25 mouse cellular contexts compared by ENCODE assay signal in the genomic region with DNA sequence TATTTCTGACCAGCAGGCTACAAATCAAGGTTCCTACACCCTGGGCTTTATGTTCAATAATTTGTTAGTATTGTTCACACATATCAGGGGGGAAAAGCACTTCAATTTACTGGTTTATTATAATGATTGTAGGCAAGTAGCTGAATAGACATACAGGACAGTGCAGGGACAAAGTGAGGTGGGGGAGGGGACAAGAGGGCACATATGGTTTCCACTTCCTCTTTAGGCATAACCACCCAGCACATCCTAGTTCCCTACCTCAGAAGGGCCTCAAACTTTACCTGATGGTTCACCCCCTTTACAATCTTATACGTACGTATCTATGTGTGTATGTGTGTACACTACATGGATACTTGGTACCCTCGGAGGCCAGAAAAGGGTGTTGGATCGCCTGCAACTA.
DNase-seq lines count a peak whose midpoint lies in the region; ATAC-seq and TF ChIP-seq lines count a peak whose summit lies in the region.
"Had no signal": no experiment of that assay in that cellular context is flagged by ENCODE, and none has a peak within 500 bp of the region (broad histone marks: within the 10 kb centered on the region; RNA-seq: fewer than 3 reads in every experiment).

No protein-coding gene starts in this region.

- peak overlapping the region; percentile 65; the same call in 1 of the 2 replicates for H3K27ac ChIP-seq in gastrocnemius, adult 2 months
- H3K27ac ChIP-seq in spleen, adult 2 months (ENCODE audit: insufficient read depth, low read length): no peak overlapping the region
- H3K27ac ChIP-seq in macrophage: 0 out of 2 replicates have a peak overlapping the region, but pooled peaks have one; percentile 0
- no peak overlapping the region for H3K27ac ChIP-seq in hindbrain, embryonic 13.5 days
- H3K27ac ChIP-seq: heart, embryonic 13.5 days; hindbrain, embryonic 15.5 days; limb, embryonic 12.5 days; liver, embryonic 14.5 days; midbrain, embryonic 10.5 days had no signal

- no peak overlapping the region for H3K9ac ChIP-seq in hindbrain, embryonic 13.5 days
- H3K9ac ChIP-seq: forebrain, postnatal 0 days; heart, embryonic 13.5 days; hindbrain, embryonic 15.5 days; limb, embryonic 12.5 days; liver, embryonic 14.5 days had no signal

- intact Hi-C loops in gastrocnemius, adult 2 months (cut with DNase I): no loop called here

- H3K36me3 ChIP-seq in spleen, adult 2 months (ENCODE audit: control insufficient read depth, insufficient read depth, low read length): no peaks in the 10 kb centered on the region
- no peaks in the 10 kb centered on the region for H3K36me3 ChIP-seq in macrophage (ENCODE audit: inconsistent target)
- no peaks in the 10 kb centered on the region for H3K36me3 ChIP-seq in hindbrain, embryonic 13.5 days
- H3K36me3 ChIP-seq: heart, embryonic 13.5 days; hindbrain, embryonic 15.5 days; limb, embryonic 12.5 days; midbrain, embryonic 10.5 days had no signal

- TF ChIP-seq POLR2A in spleen, adult 2 months (IDR thresholded peaks at IDR 0.05; ENCODE audit: low read depth, low read length): no peak

- H3K4me2 ChIP-seq in hindbrain, embryonic 13.5 days: no peak overlapping the region
- H3K4me2 ChIP-seq: heart, embryonic 13.5 days; hindbrain, embryonic 15.5 days; limb, embryonic 12.5 days had no signal

- H3K79me2 ChIP-seq in macrophage (ENCODE audit: inconsistent target): no peaks in the 10 kb centered on the region

- H3K27me3 ChIP-seq in spleen, adult 2 months (ENCODE audit: control insufficient read depth, insufficient read depth, low read length): no peaks in the 10 kb centered on the region
- no peaks in the 10 kb centered on the region for H3K27me3 ChIP-seq in hindbrain, embryonic 13.5 days
- H3K27me3 ChIP-seq: heart, embryonic 13.5 days; hindbrain, embryonic 15.5 days; limb, embryonic 12.5 days had no signal

- H3K4me3 ChIP-seq in gastrocnemius, adult 2 months: no peak overlapping the region
- H3K4me3 ChIP-seq in spleen, adult 2 months (ENCODE audit: extremely low read depth, insufficient read depth, insufficient read length): no peak overlapping the region
- H3K4me3 ChIP-seq in macrophage (ENCODE audit: inconsistent target): no peak overlapping the region
- H3K4me3 ChIP-seq in hindbrain, embryonic 13.5 days: no peak overlapping the region
- H3K4me3 ChIP-seq: heart, embryonic 13.5 days; hindbrain, embryonic 15.5 days; limb, embryonic 12.5 days; midbrain, embryonic 10.5 days; myocyte had no signal

- 61% methylated on average over 4 of the region's 4 CpGs for WGBS in spleen, adult 2 months
- WGBS in macrophage (ENCODE audit: missing documents): 62% methylated on average over 4 of the region's 4 CpGs
- 98% methylated on average over 4 of the region's 4 CpGs for WGBS in hindbrain, embryonic 13.5 days

- no peaks in the 10 kb centered on the region for H3K9me3 ChIP-seq in hindbrain, embryonic 13.5 days
- H3K9me3 ChIP-seq: heart, embryonic 13.5 days; hindbrain, embryonic 15.5 days; limb, embryonic 12.5 days; midbrain, embryonic 10.5 days had no signal

- no peak for DNase-seq in gastrocnemius, adult 2 months
- DNase-seq in gastrocnemius, postnatal 25 days: no peak
- DNase-seq in spleen, adult 2 months (ENCODE audit: low read depth in 1 of 2, low spot score in 2 of 2): peak; percentile 34 to 48
- no peak for DNase-seq in spleen, adult 12 weeks (ENCODE audit: low spot score)
- no peak for DNase-seq in layer of hippocampus, postnatal 14 days (ENCODE audit: low spot score in 2 of 2)
- no peak for DNase-seq in embryo, embryonic 10 days (ENCODE audit: low spot score)
- DNase-seq: adrenal gland, adult 8-10 months; cerebellum, adult 9-11 months; embryo, embryonic 11 days; forebrain, postnatal 0 days; heart, adult 18-20 months; kidney, postnatal 4 days; layer of hippocampus, adult 9-11 months; lung, postnatal 14 days; right cerebral cortex, postnatal 25 days; thymus, postnatal 36 days had no signal

- no peak for TF ChIP-seq CTCF in gastrocnemius, adult 2 months (IDR thresholded peaks at IDR 0.05)
- TF ChIP-seq CTCF in spleen, adult 2 months (IDR thresholded peaks at IDR 0.05; ENCODE audit: extremely low read depth, insufficient read depth, insufficient read length, insufficient replicate concordance): no peak

- ATAC-seq in hindbrain, embryonic 13.5 days (ENCODE audit: low FRiP score): no peak
- ATAC-seq: forebrain, postnatal 0 days; intestine, embryonic 16.5 days had no signal

- H3K4me1 ChIP-seq in spleen, adult 2 months (ENCODE audit: control insufficient read depth, insufficient read depth, insufficient read length): peaks cover 2% of the 10 kb centered on the region; the same call in 1 of the 2 replicates
- no peaks in the 10 kb centered on the region for H3K4me1 ChIP-seq in hindbrain, embryonic 13.5 days (replicated peaks)
- H3K4me1 ChIP-seq: heart, embryonic 13.5 days; hindbrain, embryonic 15.5 days; midbrain, embryonic 10.5 days had no signal

Comparison
In these comparisons a context has a peak if more than half of its experiments do, and no peak if none do; other contexts are left out.
1. DNase-seq: peak in spleen, adult 2 months (2 of 2); none in gastrocnemius, adult 2 months (single experiment), gastrocnemius, postnatal 25 days (single experiment), spleen, adult 12 weeks (single experiment), layer of hippocampus, postnatal 14 days (0 of 2) and embryo, embryonic 10 days (single experiment).
2. H3K27ac ChIP-seq: peak in gastrocnemius, adult 2 months (single experiment) and macrophage (single experiment); none in spleen, adult 2 months (single experiment) and hindbrain, embryonic 13.5 days (single experiment).